Mouse (Mus musculus): ENCODE data around the gene Fbxo27. TPM values are rescaled to one million over a fixed set of nuclear protein-coding genes. Genes with fewer than 3 reads are reported as not detected.
A peak's percentile ranks its signal among the peaks of the same experiment; 100 is the strongest.

Fbxo27 gene
- total and polyA plus RNA-seq, 3 experiments, result not detected

GRCm38 (mm10) chr7:28702601-28703143 is 10.0 kb downstream of the Fbxo27 start:
- H3K27ac ChIP-seq (ENCODE audit: insufficient read depth, low read depth), result no peak overlapping the region

GRCm38 (mm10) chr7:28709454-28709853 is 16.8 kb downstream of the Fbxo27 start:
- Histone ChIP-seq H3K27ac (ENCODE audit: insufficient read depth, low read depth) (no peak overlapping the region), H3K4me1 (ENCODE audit: control insufficient read depth in 1 of 2, insufficient read depth in 2 of 2) (peaks cover under 1 to 14% of the 10 kb centered on the region in 2 experiments; a peak in 2 of 4 replicates), H3K9me3 (replicated peaks; ENCODE audit: low read length) (no peaks in the 10 kb centered on the region), H3K27me3 (replicated peaks) (no peaks in the 10 kb centered on the region), H3K4me2 (ENCODE audit: insufficient read depth, low read depth, poor library complexity, severe bottlenecking) (peak overlapping the region; percentile 1; the same call in 1 of the 2 replicates), H3K79me2 (replicated peaks; ENCODE audit: control insufficient read depth, extremely low read depth, insufficient read depth, poor library complexity, severe bottlenecking) (no peaks in the 10 kb centered on the region), H3K9ac (ENCODE audit: insufficient read depth, low read depth) (no peak overlapping the region), H3K4me3 (replicated peaks in 1 of 3; ENCODE audit: low read depth in 2 of 3, low read length in 2 of 3, poor library complexity in 1 of 3) (peak overlapping the region in 2 of 3 experiments; percentile 1 to 18), H3K36me3 (replicated peaks in 1 of 2; ENCODE audit: control insufficient read depth in 1 of 2, insufficient read depth in 1 of 2, low read length in 1 of 2) (no peaks in the 10 kb centered on the region)
- peak; percentile 34 for DNase-seq (ENCODE audit: extremely low read depth)
- dilution Hi-C loops (cut with MboI; ENCODE audit: extremely low pct_ligation_motif_present, extremely low pct_unique_long_range_greater_than_20kb, low sequenced_read_pairs), result no loop called here
- TF ChIP-seq ELF1 (IDR thresholded peaks at IDR 0.05; ENCODE audit: low read depth, low read length) (peak; percentile 41), JUND (conservative IDR thresholded peaks at IDR 0.05; ENCODE audit: low read depth, low read length) (no peak)
- in situ Hi-C loops (cut with MboI; ENCODE audit: low pct_ligation_motif_present, low pct_unique_long_range_greater_than_20kb, low sequenced_read_pairs), result no loop called here

More at GRCm38 (mm10) chr7:28702601-28703143, 10.0 kb downstream of the Fbxo27 start:
- in situ Hi-C loops (cut with MboI; ENCODE audit: low pct_ligation_motif_present, low pct_unique_long_range_greater_than_20kb, low sequenced_read_pairs), result no loop called here
- no peak for TF ChIP-seq MYC (IDR thresholded peaks at IDR 0.05; ENCODE audit: low read depth, low read length)
- no peak for TF ChIP-seq TCF12 (IDR thresholded peaks at IDR 0.05; ENCODE audit: low read depth, low read length)
- TF ChIP-seq JUND (conservative IDR thresholded peaks at IDR 0.05; ENCODE audit: low read depth, low read length), result no peak
- TF ChIP-seq ZNF384 (IDR thresholded peaks at IDR 0.05; ENCODE audit: low read depth, low read length), result peak; percentile 94
- no peak for TF ChIP-seq MXI1 (IDR thresholded peaks at IDR 0.05; ENCODE audit: low read depth, low read length)
- TF ChIP-seq TBP (conservative IDR thresholded peaks at IDR 0.05; ENCODE audit: low read depth, low read length), result no peak
- no peak for TF ChIP-seq USF1 (IDR thresholded peaks at IDR 0.05; ENCODE audit: low read depth, low read length)
- no peak for TF ChIP-seq NELFE (IDR thresholded peaks at IDR 0.05; ENCODE audit: low read depth, low read length)
- peak; percentile 20; the same call in 1 of the 2 replicates for TF ChIP-seq ELF1 (IDR thresholded peaks at IDR 0.05; ENCODE audit: low read depth, low read length)
- TF ChIP-seq RAD21 (IDR thresholded peaks at IDR 0.05; ENCODE audit: low read depth, low read length), result no peak
- TF ChIP-seq MAX (IDR thresholded peaks at IDR 0.05; ENCODE audit: low read length), result no peak
- no peak for TF ChIP-seq PAX5 (IDR thresholded peaks at IDR 0.05; ENCODE audit: low read length)
- Histone ChIP-seq H3K4me1 (ENCODE audit: control insufficient read depth in 1 of 2, insufficient read depth in 2 of 2) (peaks cover 0 to 4% of the 10 kb centered on the region in 2 experiments; a peak in 1 of 4 replicates), H3K36me3 (replicated peaks in 1 of 2; ENCODE audit: control insufficient read depth in 1 of 2, insufficient read depth in 1 of 2, low read length in 1 of 2) (no peaks in the 10 kb centered on the region), H3K79me2 (replicated peaks; ENCODE audit: control insufficient read depth, extremely low read depth, insufficient read depth, poor library complexity, severe bottlenecking) (no peaks in the 10 kb centered on the region), H3K4me2 (ENCODE audit: insufficient read depth, low read depth, poor library complexity, severe bottlenecking) (no peak overlapping the region), H3K9me3 (replicated peaks; ENCODE audit: low read length) (peaks cover 3% of the 10 kb centered on the region), H3K27me3 (replicated peaks) (no peaks in the 10 kb centered on the region), H3K9ac (ENCODE audit: insufficient read depth, low read depth) (no peak overlapping the region), H3K4me3 (replicated peaks in 1 of 3; ENCODE audit: low read depth in 2 of 3, low read length in 2 of 3, poor library complexity in 1 of 3) (no peak overlapping the region)
- dilution Hi-C loops (cut with MboI; ENCODE audit: extremely low pct_ligation_motif_present, extremely low pct_unique_long_range_greater_than_20kb, low sequenced_read_pairs), result no loop called here
- no peak for DNase-seq (ENCODE audit: extremely low read depth)

DNA sequence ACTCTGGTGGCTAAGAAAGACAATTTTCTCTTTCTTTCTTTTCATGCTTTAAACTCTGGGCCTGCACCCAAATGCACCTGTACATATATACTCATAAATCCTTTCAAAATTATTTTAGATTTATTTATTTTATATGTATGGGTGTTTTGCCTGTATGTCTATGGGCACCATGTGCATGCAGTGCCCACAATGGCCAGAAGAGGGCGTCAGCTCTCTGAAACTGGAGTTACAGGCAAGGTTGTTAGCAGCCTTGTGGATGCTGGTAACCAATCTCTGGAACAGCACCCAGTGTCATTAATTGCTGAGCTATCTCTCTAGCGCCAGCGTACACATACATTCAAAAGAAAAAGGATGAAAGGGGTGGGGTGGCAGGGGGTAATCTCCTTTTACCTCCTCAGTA is 18.3 kb downstream of the Fbxo27 start:
- in situ Hi-C loops (cut with MboI; ENCODE audit: low pct_ligation_motif_present, low pct_unique_long_range_greater_than_20kb, low sequenced_read_pairs) (no loop called here), dilution Hi-C loops (cut with MboI; ENCODE audit: extremely low pct_ligation_motif_present, extremely low pct_unique_long_range_greater_than_20kb, low sequenced_read_pairs) (no loop called here)
- TF ChIP-seq CTCF (conservative IDR thresholded peaks at IDR 0.05 in 1 of 2, IDR thresholded peaks at IDR 0.05 in 1 of 2; ENCODE audit: low read depth in 2 of 2, low read length in 2 of 2) (peak; percentile 20 to 41; a peak in 2 of 4 replicates), GABPA (IDR thresholded peaks at IDR 0.05; ENCODE audit: insufficient replicate concordance, low read depth, low read length) (no peak)
- H3K27me3 ChIP-seq (replicated peaks), result no peaks in the 10 kb centered on the region
- H3K27ac ChIP-seq (ENCODE audit: insufficient read depth, low read depth), result no peak overlapping the region
- H3K9me3 ChIP-seq (replicated peaks; ENCODE audit: low read length), result no peaks in the 10 kb centered on the region
- no peak overlapping the region for H3K4me2 ChIP-seq (ENCODE audit: insufficient read depth, low read depth, poor library complexity, severe bottlenecking)
- H3K4me3 ChIP-seq (replicated peaks in 1 of 3; ENCODE audit: low read depth in 2 of 3, low read length in 2 of 3, poor library complexity in 1 of 3), result no peak overlapping the region
- H3K4me1 ChIP-seq (ENCODE audit: control insufficient read depth in 1 of 2, insufficient read depth in 2 of 2), result peaks cover 2 to 19% of the 10 kb centered on the region in 2 experiments; a peak in 2 of 4 replicates
- H3K79me2 ChIP-seq (replicated peaks; ENCODE audit: control insufficient read depth, extremely low read depth, insufficient read depth, poor library complexity, severe bottlenecking), result no peaks in the 10 kb centered on the region
- no peaks in the 10 kb centered on the region for H3K36me3 ChIP-seq (replicated peaks in 1 of 2; ENCODE audit: control insufficient read depth in 1 of 2, insufficient read depth in 1 of 2, low read length in 1 of 2)
- no peak overlapping the region for H3K9ac ChIP-seq (ENCODE audit: insufficient read depth, low read depth)
- DNase-seq (ENCODE audit: extremely low read depth), result no peak
